Mouse (Mus musculus): Measurements from ENCODE around the gene Ing1. TPM values are rescaled to one million over a fixed set of nuclear protein-coding genes. Genes with fewer than 3 reads are reported as not detected.

The Ing1 gene
- total and polyA plus RNA-seq, 2 experiments from 2014 or later: 17.6 to 22.3 TPM

- Histone ChIP-seq H3K9ac (replicated peaks; ENCODE audit: low read depth, low read length) (no peak overlapping the region), H3K27me3 (ENCODE audit: control insufficient read depth, insufficient read depth, low read length) (no peaks in the 10 kb centered on the region), H3K9me3 (replicated peaks; ENCODE audit: control insufficient read depth, low read length) (no peaks in the 10 kb centered on the region), H3K4me3 (ENCODE audit: low read depth, low read length) (no peak overlapping the region), H3K4me2 (ENCODE audit: low read depth, low read length) (no peak overlapping the region), H3K36me3 (replicated peaks; ENCODE audit: control insufficient read depth, insufficient read depth, low read length) (no peaks in the 10 kb centered on the region), H3K27ac (ENCODE audit: low read depth) (no peak overlapping the region), H3K4me1 (ENCODE audit: control insufficient read depth, insufficient read depth) (peaks cover 8% of the 10 kb centered on the region; the same call in 1 of the 2 replicates)
- no peak for DNase-seq (ENCODE audit: low spot score)
- 29% methylated on average over 13 of the region's 13 CpGs for WGBS
- peak; percentile 63; the same call in 1 of the 2 replicates for ATAC-seq (ENCODE audit: insufficient read depth, low read depth)
- TF ChIP-seq EP300 (IDR thresholded peaks at IDR 0.05; ENCODE audit: low read depth) (no peak), CTCF (IDR thresholded peaks at IDR 0.05; ENCODE audit: low read depth) (no peak)
These were observed 36.9 kb downstream of the Ing1 start for GRCm38 (mm10) chr8:11592296-11592695.

DNA sequence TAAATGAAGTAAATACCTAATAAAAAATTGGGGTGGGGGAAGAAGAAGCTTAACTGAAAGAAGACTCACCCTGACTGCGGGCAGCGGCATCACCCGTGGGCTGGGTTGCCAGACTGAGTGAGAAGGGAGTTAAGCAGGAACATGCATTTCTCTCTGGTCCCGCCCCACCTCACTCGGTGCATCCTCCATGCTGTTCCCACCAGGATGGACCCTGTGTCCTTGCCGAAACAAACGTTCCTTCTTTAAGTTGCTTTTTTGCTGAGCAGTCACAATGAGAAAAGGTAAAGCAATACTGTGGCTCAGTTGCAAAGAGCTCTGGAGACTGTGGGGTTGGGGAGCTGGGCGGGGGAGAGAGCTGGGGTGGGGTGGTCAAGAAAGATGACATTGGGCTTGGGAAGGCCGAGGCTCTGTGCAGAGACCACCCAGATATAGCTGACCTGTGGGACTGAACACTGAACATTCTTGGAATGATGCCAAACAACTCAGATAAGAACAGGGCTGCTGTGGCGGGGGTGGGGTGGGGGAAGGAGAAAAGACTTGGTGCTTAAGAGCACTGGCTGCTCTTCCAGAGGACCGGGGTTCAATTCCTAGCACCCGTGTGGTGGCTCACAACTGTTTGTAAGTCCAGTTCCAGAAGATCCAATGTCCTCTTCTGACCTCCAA is 38.0 kb downstream of the Ing1 start:
- Histone ChIP-seq H3K4me1 (ENCODE audit: control insufficient read depth, insufficient read depth) (peaks cover 8% of the 10 kb centered on the region; the same call in 1 of the 2 replicates), H3K36me3 (replicated peaks; ENCODE audit: control insufficient read depth, insufficient read depth, low read length) (no peaks in the 10 kb centered on the region), H3K4me2 (ENCODE audit: low read depth, low read length) (no peak overlapping the region), H3K4me3 (ENCODE audit: low read depth, low read length) (no peak overlapping the region), H3K9ac (replicated peaks; ENCODE audit: low read depth, low read length) (no peak overlapping the region), H3K9me3 (replicated peaks; ENCODE audit: control insufficient read depth, low read length) (no peaks in the 10 kb centered on the region), H3K27me3 (ENCODE audit: control insufficient read depth, insufficient read depth, low read length) (no peaks in the 10 kb centered on the region), H3K27ac (ENCODE audit: low read depth) (no peak overlapping the region)
- TF ChIP-seq EP300 (IDR thresholded peaks at IDR 0.05; ENCODE audit: low read depth): no peak
- no peak for TF ChIP-seq CTCF (IDR thresholded peaks at IDR 0.05; ENCODE audit: low read depth)
- peak; percentile 63 for ATAC-seq (ENCODE audit: insufficient read depth, low read depth)
- DNase-seq (ENCODE audit: low spot score): peak; percentile 32
- WGBS: 39% methylated on average over 12 of the region's 12 CpGs

DNA sequence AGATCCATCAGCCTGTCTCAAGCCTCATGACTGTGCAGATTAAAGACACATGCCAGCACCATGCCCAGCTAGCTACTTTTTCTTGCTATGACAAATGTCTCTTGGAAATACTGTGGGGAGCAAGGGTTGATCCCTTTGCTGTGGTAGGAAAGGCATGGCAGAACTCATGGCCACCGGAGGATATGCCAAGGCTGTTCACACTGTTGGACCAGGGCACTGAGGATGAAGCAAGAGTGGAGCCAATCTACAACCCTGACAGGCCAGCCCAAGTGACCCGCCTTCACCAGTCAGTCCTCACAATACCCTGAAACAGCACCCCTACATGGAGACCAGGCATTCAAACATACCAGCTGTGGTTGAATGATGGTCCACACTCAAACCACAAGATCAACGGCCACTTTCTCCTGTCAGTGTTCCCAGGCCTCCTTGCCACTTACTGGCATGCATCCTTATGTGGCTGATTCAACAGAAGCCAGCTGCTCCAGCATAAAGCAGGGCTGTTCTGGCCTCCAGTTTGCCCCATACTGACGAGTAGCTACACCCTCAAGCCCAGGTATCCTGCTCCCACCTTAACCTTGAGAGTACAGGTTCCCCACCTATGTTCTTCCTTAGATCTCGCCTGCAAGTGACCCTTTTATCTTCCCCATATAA is 45.1 kb downstream of the Ing1 start:
- Histone ChIP-seq H3K27me3 (ENCODE audit: control insufficient read depth, insufficient read depth, low read length) (no peaks in the 10 kb centered on the region), H3K4me3 (ENCODE audit: low read depth, low read length) (no peak overlapping the region), H3K9me3 (replicated peaks; ENCODE audit: control insufficient read depth, low read length) (no peaks in the 10 kb centered on the region), H3K4me1 (ENCODE audit: control insufficient read depth, insufficient read depth) (no peaks in the 10 kb centered on the region), H3K36me3 (replicated peaks; ENCODE audit: control insufficient read depth, insufficient read depth, low read length) (no peaks in the 10 kb centered on the region), H3K9ac (replicated peaks; ENCODE audit: low read depth, low read length) (no peak overlapping the region), H3K27ac (ENCODE audit: low read depth) (no peak overlapping the region), H3K4me2 (ENCODE audit: low read depth, low read length) (no peak overlapping the region)
- 77% methylated on average over 5 of the region's 5 CpGs for WGBS
- no peak for ATAC-seq (ENCODE audit: insufficient read depth, low read depth)
- TF ChIP-seq EP300 (IDR thresholded peaks at IDR 0.05; ENCODE audit: low read depth) (no peak), CTCF (IDR thresholded peaks at IDR 0.05; ENCODE audit: low read depth) (no peak)
- no peak for DNase-seq (ENCODE audit: low spot score)

DNA sequence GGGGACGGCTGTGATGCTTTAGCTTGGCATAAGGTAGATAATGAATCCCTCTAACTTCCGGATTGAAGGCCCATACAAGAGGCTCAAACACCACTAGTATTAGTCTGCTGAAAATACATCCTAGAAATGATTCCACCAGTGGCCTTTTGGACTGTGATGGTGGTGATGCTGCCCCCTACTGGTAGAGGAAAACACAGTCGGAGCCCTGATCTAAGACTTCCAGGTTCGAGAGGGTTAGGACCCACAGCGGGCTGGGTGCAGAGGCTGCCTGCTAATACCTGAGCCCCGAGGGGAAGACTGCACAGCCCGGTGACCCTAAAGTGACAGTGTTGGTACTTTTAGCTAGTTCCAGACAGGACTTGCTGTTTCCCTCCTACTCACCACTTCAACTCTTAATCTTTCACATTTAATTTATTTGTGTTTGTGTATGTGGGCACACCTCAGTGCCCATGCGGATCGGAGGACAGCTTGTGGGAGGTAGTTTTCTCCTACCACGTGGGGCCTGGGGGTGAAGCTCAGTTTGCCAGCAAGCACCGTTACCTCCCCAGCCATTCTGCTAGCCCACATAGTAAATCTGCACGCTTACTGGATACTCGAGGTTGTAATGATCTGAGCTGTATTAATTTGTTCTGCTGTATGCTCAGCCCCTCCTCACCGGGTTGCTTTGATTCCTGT is 46.8 kb downstream of the Ing1 start:
- no peak overlapping the region for H3K9ac ChIP-seq (replicated peaks; ENCODE audit: low read depth, low read length)
- peak; percentile 55; the same call in 1 of the 2 replicates for ATAC-seq (ENCODE audit: insufficient read depth, low read depth)
- 35% methylated on average over 14 of the region's 14 CpGs for WGBS
- no peak overlapping the region for H3K27ac ChIP-seq (ENCODE audit: low read depth)
- H3K4me1 ChIP-seq (ENCODE audit: control insufficient read depth, insufficient read depth): no peaks in the 10 kb centered on the region
- no peaks in the 10 kb centered on the region for H3K27me3 ChIP-seq (ENCODE audit: control insufficient read depth, insufficient read depth, low read length)
- no peaks in the 10 kb centered on the region for H3K36me3 ChIP-seq (replicated peaks; ENCODE audit: control insufficient read depth, insufficient read depth, low read length)
- no peak overlapping the region for H3K4me3 ChIP-seq (ENCODE audit: low read depth, low read length)
- peak; percentile 70 for DNase-seq (ENCODE audit: low spot score)
- H3K4me2 ChIP-seq (ENCODE audit: low read depth, low read length): no peak overlapping the region
- H3K9me3 ChIP-seq (replicated peaks; ENCODE audit: control insufficient read depth, low read length): no peaks in the 10 kb centered on the region
- TF ChIP-seq EP300 (IDR thresholded peaks at IDR 0.05; ENCODE audit: low read depth) (no peak), CTCF (IDR thresholded peaks at IDR 0.05; ENCODE audit: low read depth) (peak; percentile 87)

- Histone ChIP-seq H3K27ac (ENCODE audit: low read depth) (no peak overlapping the region), H3K9me3 (replicated peaks; ENCODE audit: control insufficient read depth, low read length) (no peaks in the 10 kb centered on the region), H3K4me3 (ENCODE audit: low read depth, low read length) (no peak overlapping the region), H3K4me2 (ENCODE audit: low read depth, low read length) (no peak overlapping the region), H3K9ac (replicated peaks; ENCODE audit: low read depth, low read length) (no peak overlapping the region), H3K27me3 (ENCODE audit: control insufficient read depth, insufficient read depth, low read length) (no peaks in the 10 kb centered on the region), H3K4me1 (ENCODE audit: control insufficient read depth, insufficient read depth) (no peaks in the 10 kb centered on the region), H3K36me3 (replicated peaks; ENCODE audit: control insufficient read depth, insufficient read depth, low read length) (peaks cover 36% of the 10 kb centered on the region)
- TF ChIP-seq EP300 (IDR thresholded peaks at IDR 0.05; ENCODE audit: low read depth): no peak
- TF ChIP-seq CTCF (IDR thresholded peaks at IDR 0.05; ENCODE audit: low read depth): no peak
- no peak for ATAC-seq (ENCODE audit: insufficient read depth, low read depth)
- 95% methylated on average over 9 of the region's 9 CpGs for WGBS
- no peak for DNase-seq (ENCODE audit: low spot score)
These were observed 53.5 kb downstream of the Ing1 start for GRCm38 (mm10) chr8:11608848-11609247.

Other genes with a start within 250 kb of the Ing1 start
- 315 and 329 TPM in 2 replicates for gene Col4a2, start 242.8 kb upstream of the Ing1 start, total RNA-seq (2014; rRNA removed; ENCODE audit: low replicate concordance)
- gene Col4a2, start 242.8 kb upstream of the Ing1 start, polyA plus RNA-seq (2015; fragmentation: Nextera tagmentation; extraction: Ambion mirVana): 87.7 and 98.5 TPM in 2 replicates
- gene Col4a1, start 242.7 kb upstream of the Ing1 start, total RNA-seq (2014; rRNA removed; ENCODE audit: low replicate concordance): 921 and 1,061 TPM in 2 replicates
- gene Col4a1, start 242.7 kb upstream of the Ing1 start, polyA plus RNA-seq (2015; fragmentation: Nextera tagmentation; extraction: Ambion mirVana): 163 and 191 TPM in 2 replicates
- gene Rab20, start 76.9 kb upstream of the Ing1 start, total RNA-seq (2014; rRNA removed; ENCODE audit: low replicate concordance): 84.5 and 121 TPM in 2 replicates
- gene Rab20, start 76.9 kb upstream of the Ing1 start, polyA plus RNA-seq (2015; fragmentation: Nextera tagmentation; extraction: Ambion mirVana): 52.0 and 56.1 TPM in 2 replicates
- gene Naxd, start 58.1 kb upstream of the Ing1 start, total RNA-seq (2014; rRNA removed; ENCODE audit: low replicate concordance): 71.3 and 71.6 TPM in 2 replicates
- gene Naxd, start 58.1 kb upstream of the Ing1 start, polyA plus RNA-seq (2015; fragmentation: Nextera tagmentation; extraction: Ambion mirVana): 62.7 and 66.3 TPM in 2 replicates
- gene Cars2, start 4.8 kb upstream of the Ing1 start, total RNA-seq (2014; rRNA removed; ENCODE audit: low replicate concordance): 40.1 and 53.5 TPM in 2 replicates
- 21.2 and 21.5 TPM in 2 replicates for gene Cars2, start 4.8 kb upstream of the Ing1 start, polyA plus RNA-seq (2015; fragmentation: Nextera tagmentation; extraction: Ambion mirVana)
- gene Ankrd10, start 80.2 kb downstream of the Ing1 start, total RNA-seq (2014; rRNA removed; ENCODE audit: low replicate concordance): 113 and 152 TPM in 2 replicates
- gene Ankrd10, start 80.2 kb downstream of the Ing1 start, polyA plus RNA-seq (2015; fragmentation: Nextera tagmentation; extraction: Ambion mirVana): 52.2 and 54.9 TPM in 2 replicates
- not detected in 2 replicates for gene 1700016D06Rik, start 145.5 kb downstream of the Ing1 start, total RNA-seq (2014; rRNA removed; ENCODE audit: low replicate concordance)
- not detected in 2 replicates for gene 1700016D06Rik, start 145.5 kb downstream of the Ing1 start, polyA plus RNA-seq (2015; fragmentation: Nextera tagmentation; extraction: Ambion mirVana)
- gene Arhgef7, start 172.2 kb downstream of the Ing1 start, total RNA-seq (2014; rRNA removed; ENCODE audit: low replicate concordance): 77.1 TPM in 2 replicates
- 43.7 and 49.2 TPM in 2 replicates for gene Arhgef7, start 172.2 kb downstream of the Ing1 start, polyA plus RNA-seq (2015; fragmentation: Nextera tagmentation; extraction: Ambion mirVana)